Mouse (Mus musculus): Measurements from ENCODE around the gene D8Ertd738e.

D8Ertd738e gene

DNA sequence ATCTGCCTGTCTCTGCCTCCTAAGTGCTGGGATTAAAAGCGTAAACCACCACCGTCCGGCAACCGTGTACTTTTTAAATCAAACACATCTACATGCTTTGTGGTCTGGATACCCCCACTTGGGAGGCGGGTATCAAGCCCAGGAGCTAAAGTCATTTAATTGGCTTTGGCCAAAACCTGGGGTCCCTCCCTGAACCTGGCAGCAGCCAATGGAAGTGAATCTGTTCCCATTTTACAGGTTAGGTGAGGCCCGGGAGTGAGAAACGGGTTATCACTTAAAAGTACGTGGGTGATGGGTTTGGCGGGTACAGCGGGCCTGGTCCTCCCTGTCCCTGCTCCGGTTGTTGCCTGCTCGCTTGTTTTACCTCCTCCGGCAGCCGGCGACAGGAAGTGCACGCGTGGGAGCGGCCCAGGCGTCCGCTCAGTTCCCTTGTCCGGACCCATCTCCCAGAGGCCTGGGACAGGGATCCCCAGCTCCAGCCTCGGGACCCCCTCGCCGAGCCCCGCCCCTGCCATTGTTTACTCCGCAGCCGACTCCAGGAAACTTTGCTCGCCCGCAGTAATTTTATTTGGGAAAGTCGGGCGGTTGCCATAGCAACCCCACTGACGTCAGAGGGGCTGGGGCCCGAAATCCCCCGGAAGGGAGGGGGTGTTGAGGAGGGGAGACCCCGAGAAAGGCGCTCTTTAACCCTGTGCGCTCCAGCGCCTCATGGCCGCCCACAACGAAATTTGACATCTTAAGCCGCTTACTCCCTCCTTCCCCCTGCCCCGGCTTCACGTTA is 52.2 kb downstream of the D8Ertd738e start:
- H3K4me3 ChIP-seq (replicated peaks; ENCODE audit: low read length) = peak overlapping the region; percentile 78
- H3K27me3 ChIP-seq (ENCODE audit: insufficient read depth, low read length) = peaks cover 6% of the 10 kb centered on the region
- H3K36me3 ChIP-seq (ENCODE audit: insufficient read depth, low read length) = peaks cover 7% of the 10 kb centered on the region
- no peak for TF ChIP-seq POU5F1 (IDR thresholded peaks at IDR 0.05; ENCODE audit: borderline replicate concordance, low read length)
- no peak for TF ChIP-seq CTCF (conservative IDR thresholded peaks at IDR 0.05; ENCODE audit: low read length)
- TF ChIP-seq NANOG (IDR thresholded peaks at IDR 0.05; ENCODE audit: borderline replicate concordance, low read length) = no peak
- H3K4me1 ChIP-seq (replicated peaks; ENCODE audit: low read depth, low read length) = peaks cover 72% of the 10 kb centered on the region
- no peaks in the 10 kb centered on the region for H3K9me3 ChIP-seq (ENCODE audit: low read length)
